Mouse (Mus musculus): ENCODE measurements at regions not wholly inside any gene's neighbourhood (a gene's known extent, or its start where the extent isn't known, plus 50 kb on each side); places are given as distances from the start of the nearest gene placed in this dataset.

GRCm38 (mm10) chr4:106063851-106064382 is 252.1 kb upstream of the Usp24 start:
- 80% methylated on average over 6 of the region's 6 CpGs for WGBS
- no peak overlapping the region for H3K4me3 ChIP-seq

GRCm38 (mm10) chr4:106067023-106067422 is 249.0 kb upstream of the Usp24 start:
- WGBS = 77% methylated on average over 9 of the region's 9 CpGs
- no peak overlapping the region for H3K27ac ChIP-seq (replicated peaks)
- no peak for ATAC-seq (replicated peaks)
- no peak overlapping the region for H3K4me3 ChIP-seq
- no peaks in the 10 kb centered on the region for H3K27me3 ChIP-seq
- H3K36me3 ChIP-seq = no peaks in the 10 kb centered on the region
- H3K9me3 ChIP-seq = no peaks in the 10 kb centered on the region
- H3K4me2 ChIP-seq (replicated peaks) = no peak overlapping the region
- H3K4me1 ChIP-seq = peaks cover 6% of the 10 kb centered on the region
- H3K9ac ChIP-seq (replicated peaks) = no peak overlapping the region

More at GRCm38 (mm10) chr4:106063851-106064382, 252.1 kb upstream of the Usp24 start:
- Histone ChIP-seq H3K36me3 (no peaks in the 10 kb centered on the region), H3K9ac (replicated peaks) (no peak overlapping the region), H3K4me2 (replicated peaks) (no peak overlapping the region), H3K9me3 (no peaks in the 10 kb centered on the region), H3K27me3 (no peaks in the 10 kb centered on the region), H3K27ac (replicated peaks) (no peak overlapping the region), H3K4me1 (peaks cover 6% of the 10 kb centered on the region)
- no peak for ATAC-seq (replicated peaks)

DNA sequence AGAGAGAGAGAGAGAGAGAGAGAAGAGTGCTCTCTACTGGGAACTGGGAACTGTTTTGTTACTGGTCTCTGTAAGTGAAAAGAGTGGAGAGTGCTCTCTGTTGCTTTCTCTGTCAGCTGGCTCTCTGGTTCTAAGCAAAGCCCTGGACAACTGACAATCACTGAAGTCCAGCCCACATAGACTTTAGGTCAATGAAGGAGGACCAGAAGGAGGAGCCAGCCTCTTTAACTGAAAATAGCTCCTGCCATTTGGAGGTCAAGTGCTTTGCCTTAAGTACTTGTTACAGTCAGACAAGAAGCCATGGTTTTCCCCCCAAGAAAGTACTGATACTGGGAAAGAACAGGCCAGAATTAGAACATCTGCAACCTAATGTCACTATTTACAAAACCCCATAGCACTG is 232.5 kb upstream of the Usp24 start:
- Histone ChIP-seq H3K27me3 (no peaks in the 10 kb centered on the region), H3K36me3 (no peaks in the 10 kb centered on the region), H3K4me3 (no peak overlapping the region), H3K27ac (replicated peaks) (no peak overlapping the region), H3K9ac (replicated peaks) (no peak overlapping the region), H3K4me1 (no peaks in the 10 kb centered on the region), H3K4me2 (replicated peaks) (no peak overlapping the region), H3K9me3 (no peaks in the 10 kb centered on the region)
- ATAC-seq (replicated peaks) = no peak

GRCm38 (mm10) chr4:106091927-106092675 is 223.9 kb upstream of the Usp24 start:
- Histone ChIP-seq H3K9me3 (no peaks in the 10 kb centered on the region), H3K27me3 (no peaks in the 10 kb centered on the region), H3K4me1 (no peaks in the 10 kb centered on the region), H3K27ac (replicated peaks) (no peak overlapping the region), H3K9ac (replicated peaks) (no peak overlapping the region), H3K4me2 (replicated peaks) (no peak overlapping the region), H3K4me3 (no peak overlapping the region), H3K36me3 (no peaks in the 10 kb centered on the region)
- ATAC-seq (replicated peaks) = no peak
- 56% methylated on average over 9 of the region's 9 CpGs for WGBS

GRCm38 (mm10) chr4:106092676-106093070 is 223.3 kb upstream of the Usp24 start:
- no peaks in the 10 kb centered on the region for H3K9me3 ChIP-seq
- H3K27ac ChIP-seq (replicated peaks) = no peak overlapping the region
- no peak for ATAC-seq (replicated peaks)
- H3K27me3 ChIP-seq = no peaks in the 10 kb centered on the region
- no peaks in the 10 kb centered on the region for H3K36me3 ChIP-seq
- H3K9ac ChIP-seq (replicated peaks) = no peak overlapping the region
- WGBS = 78% methylated on average over 6 of the region's 6 CpGs
- no peak overlapping the region for H3K4me2 ChIP-seq (replicated peaks)
- no peaks in the 10 kb centered on the region for H3K4me1 ChIP-seq
- H3K4me3 ChIP-seq = no peak overlapping the region

DNA sequence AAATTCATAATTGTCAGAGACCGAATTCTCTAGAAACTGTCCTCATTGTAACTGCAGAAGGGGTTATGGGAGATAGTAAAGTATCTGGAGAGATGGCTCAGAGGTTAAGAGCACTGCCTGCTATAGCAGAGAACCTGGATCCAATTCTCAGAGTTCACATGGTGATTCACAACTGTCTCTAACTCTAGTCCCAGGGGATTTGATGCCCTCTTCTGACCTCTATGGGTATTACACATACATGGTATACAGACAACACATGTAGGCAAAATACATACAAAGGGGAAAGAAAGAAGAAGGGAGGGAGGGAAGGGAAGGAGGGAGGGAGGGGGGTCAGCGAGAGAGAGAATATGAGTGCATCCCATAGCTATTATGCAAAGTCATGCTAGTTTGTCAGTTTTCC is 222.8 kb upstream of the Usp24 start:
- no peak for ATAC-seq (replicated peaks)
- Histone ChIP-seq H3K27ac (replicated peaks) (no peak overlapping the region), H3K36me3 (no peaks in the 10 kb centered on the region), H3K4me2 (replicated peaks) (no peak overlapping the region), H3K9me3 (no peaks in the 10 kb centered on the region), H3K27me3 (no peaks in the 10 kb centered on the region), H3K9ac (replicated peaks) (no peak overlapping the region), H3K4me3 (no peak overlapping the region), H3K4me1 (no peaks in the 10 kb centered on the region)
- WGBS = 87% methylated on average over 2 of the region's 2 CpGs

DNA sequence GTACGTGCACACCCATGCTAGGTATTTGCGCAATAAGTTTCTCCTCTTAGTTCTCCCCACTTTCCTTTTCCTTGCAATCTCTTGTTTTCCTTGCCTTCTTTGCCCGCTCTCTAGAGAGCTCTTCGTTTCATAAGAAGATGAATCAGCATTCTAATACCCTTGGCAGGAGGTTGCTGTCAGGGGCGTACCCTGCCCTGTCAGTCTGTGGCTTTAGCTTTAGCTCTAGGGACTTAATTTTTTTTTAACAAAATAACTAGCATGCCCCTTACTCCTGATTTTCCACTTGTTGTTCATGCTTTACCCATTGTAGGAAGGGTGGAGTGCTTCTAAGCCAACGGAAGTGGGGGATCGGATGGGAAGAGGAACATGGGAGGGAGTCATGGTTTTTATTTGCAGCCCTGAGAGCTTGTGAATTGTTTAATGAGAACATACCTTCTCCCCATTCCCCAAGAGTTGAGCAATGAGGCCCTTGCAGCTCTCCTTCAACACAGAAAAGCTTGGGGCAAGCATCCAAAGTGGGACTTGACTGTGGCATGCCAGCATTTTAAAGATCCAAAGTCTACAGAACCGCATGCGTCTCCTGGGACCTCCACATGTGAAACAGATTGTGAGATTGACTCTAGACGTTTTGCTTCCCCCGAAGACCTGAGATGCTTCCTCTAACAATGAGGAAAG is 221.0 kb upstream of the Usp24 start:
- Histone ChIP-seq H3K4me1 (no peaks in the 10 kb centered on the region), H3K9me3 (no peaks in the 10 kb centered on the region), H3K4me3 (no peak overlapping the region), H3K27ac (replicated peaks) (no peak overlapping the region), H3K4me2 (replicated peaks) (no peak overlapping the region), H3K9ac (replicated peaks) (no peak overlapping the region), H3K36me3 (no peaks in the 10 kb centered on the region), H3K27me3 (no peaks in the 10 kb centered on the region)
- no peak for ATAC-seq (replicated peaks)
- WGBS = 87% methylated on average over 11 of the region's 11 CpGs

GRCm38 (mm10) chr4:106096130-106096529 is 219.9 kb upstream of the Usp24 start:
- WGBS = 37% methylated on average over 3 of the region's 3 CpGs
- H3K4me1 ChIP-seq = peaks cover 10% of the 10 kb centered on the region
- H3K4me2 ChIP-seq (replicated peaks) = no peak overlapping the region
- H3K9ac ChIP-seq (replicated peaks) = no peak overlapping the region
- H3K27ac ChIP-seq (replicated peaks) = no peak overlapping the region
- ATAC-seq (replicated peaks) = no peak
- no peaks in the 10 kb centered on the region for H3K36me3 ChIP-seq
- no peaks in the 10 kb centered on the region for H3K9me3 ChIP-seq
- H3K27me3 ChIP-seq = no peaks in the 10 kb centered on the region
- H3K4me3 ChIP-seq = no peak overlapping the region

DNA sequence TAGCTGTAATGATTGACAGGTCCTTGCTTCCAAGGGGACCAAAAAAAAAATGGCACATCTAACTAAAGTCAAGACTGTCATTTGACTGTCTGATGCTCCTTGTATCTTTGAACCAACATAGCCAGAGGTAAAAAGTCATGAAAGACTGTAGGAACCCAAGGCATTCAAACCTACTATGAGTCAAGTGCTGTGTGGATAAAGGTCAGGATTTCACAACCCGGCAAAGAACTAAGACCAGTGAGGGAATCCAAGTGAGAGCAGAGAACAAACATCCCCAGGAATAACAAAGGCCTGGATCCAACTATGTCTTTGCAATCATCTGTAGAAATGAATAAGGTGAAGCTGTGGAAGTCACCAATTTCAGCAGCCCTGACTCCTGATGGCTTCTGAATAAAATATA is 218.2 kb upstream of the Usp24 start:
- peaks cover 27% of the 10 kb centered on the region for H3K4me1 ChIP-seq
- no peak overlapping the region for H3K4me2 ChIP-seq (replicated peaks)
- no peak overlapping the region for H3K27ac ChIP-seq (replicated peaks)
- H3K27me3 ChIP-seq = no peaks in the 10 kb centered on the region
- no peak overlapping the region for H3K4me3 ChIP-seq
- no peaks in the 10 kb centered on the region for H3K9me3 ChIP-seq
- H3K36me3 ChIP-seq = no peaks in the 10 kb centered on the region
- ATAC-seq (replicated peaks) = no peak
- 98% methylated on average over 1 of the region's 1 CpGs for whole genome bisulfite sequencing
- H3K9ac ChIP-seq (replicated peaks) = no peak overlapping the region

- 29% methylated on average over 11 of the region's 11 CpGs for WGBS
- no peak for ATAC-seq (replicated peaks)
- Histone ChIP-seq H3K4me1 (peaks cover 46% of the 10 kb centered on the region), H3K27ac (replicated peaks) (0 out of 2 replicates have a peak overlapping the region, but pooled peaks have one; percentile 11), H3K9ac (replicated peaks) (no peak overlapping the region), H3K4me2 (replicated peaks) (no peak overlapping the region), H3K4me3 (no peak overlapping the region), H3K27me3 (no peaks in the 10 kb centered on the region), H3K9me3 (no peaks in the 10 kb centered on the region), H3K36me3 (no peaks in the 10 kb centered on the region)
Observed at GRCm38 (mm10) chr4:106100211-106101025, 215.6 kb upstream of the Usp24 start.

GRCm38 (mm10) chr4:106101904-106102303 is 214.1 kb upstream of the Usp24 start:
- Histone ChIP-seq H3K4me3 (no peak overlapping the region), H3K9me3 (no peaks in the 10 kb centered on the region), H3K27me3 (no peaks in the 10 kb centered on the region), H3K9ac (replicated peaks) (no peak overlapping the region), H3K4me1 (peaks cover 46% of the 10 kb centered on the region), H3K27ac (replicated peaks) (peak overlapping the region; percentile 65), H3K4me2 (replicated peaks) (0 out of 2 replicates have a peak overlapping the region, but pooled peaks have one; percentile 6), H3K36me3 (no peaks in the 10 kb centered on the region)
- no peak for ATAC-seq (replicated peaks)
- WGBS = 19% methylated on average over 5 of the region's 5 CpGs

- 0 out of 2 replicates have a peak overlapping the region, but pooled peaks have one; percentile 6 for H3K4me2 ChIP-seq (replicated peaks)
- no peak overlapping the region for H3K4me3 ChIP-seq
- ATAC-seq (replicated peaks) = peak; percentile 62
- H3K4me1 ChIP-seq = peaks cover 46% of the 10 kb centered on the region
- H3K27me3 ChIP-seq = no peaks in the 10 kb centered on the region
- 14% methylated on average over 7 of the region's 7 CpGs for WGBS
- H3K27ac ChIP-seq (replicated peaks) = peak overlapping the region; percentile 65
- H3K9me3 ChIP-seq = no peaks in the 10 kb centered on the region
- no peaks in the 10 kb centered on the region for H3K36me3 ChIP-seq
- no peak overlapping the region for H3K9ac ChIP-seq (replicated peaks)
Observed at GRCm38 (mm10) chr4:106102451-106102977, 213.5 kb upstream of the Usp24 start.

Measured in forebrain, embryonic 15.5 days (tissue).